Mouse (Mus musculus) right cerebral cortex, postnatal 25 days (tissue): Measurements from ENCODE around the gene Aspg.
A peak's percentile ranks its signal among the peaks of the same experiment; 100 is the strongest.

Experiments used
- DNase-seq: peaks from one replicate; pipeline ENCODE4 v3.0.0; 2022

Gene Aspg

GRCm38 (mm10) chr12:112117006-112117405 is 10.5 kb downstream of the Aspg start:
- DNase-seq, result no peak

DNA sequence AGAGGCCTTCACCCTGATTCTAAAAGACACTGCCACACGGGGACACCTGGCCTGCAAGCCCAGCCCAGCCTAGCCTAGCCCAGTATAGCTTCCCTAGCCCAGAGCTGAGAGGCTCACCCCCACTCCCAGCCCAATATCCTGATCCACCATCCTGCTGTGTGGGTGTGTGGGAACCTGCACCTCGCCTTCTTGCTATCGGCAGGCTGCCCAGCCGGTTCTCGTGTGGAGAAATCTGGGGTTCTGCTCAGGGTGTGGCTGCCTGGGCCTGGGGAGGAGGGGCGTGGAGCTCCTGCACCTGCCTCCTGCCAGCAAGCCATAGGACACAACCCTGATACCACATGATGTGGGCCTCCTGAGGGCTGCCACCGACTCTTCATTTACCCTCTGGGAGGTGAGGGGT is 11.2 kb downstream of the Aspg start:
- DNase-seq, result peak; percentile 81

DNA sequence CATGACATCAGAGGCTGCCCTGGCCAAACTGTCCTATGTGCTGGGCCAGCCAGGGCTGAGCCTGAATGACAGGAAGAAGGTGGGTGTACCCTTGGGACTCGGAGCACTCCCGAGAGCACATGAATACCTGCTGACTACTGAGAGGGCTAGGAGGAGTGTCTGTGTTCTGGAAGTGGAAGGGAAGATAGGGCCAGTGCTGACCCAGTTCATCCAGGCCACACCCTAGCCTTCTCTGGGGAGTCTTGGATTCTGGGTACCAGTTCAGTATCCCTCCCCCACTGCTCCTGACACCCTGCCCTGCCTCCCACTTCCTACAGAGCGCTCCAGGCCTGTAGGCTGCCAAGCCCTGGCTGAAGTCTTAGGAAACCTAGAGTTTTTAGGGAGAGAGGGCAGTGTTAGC is 14.7 kb downstream of the Aspg start:
- DNase-seq, result no peak

DNA sequence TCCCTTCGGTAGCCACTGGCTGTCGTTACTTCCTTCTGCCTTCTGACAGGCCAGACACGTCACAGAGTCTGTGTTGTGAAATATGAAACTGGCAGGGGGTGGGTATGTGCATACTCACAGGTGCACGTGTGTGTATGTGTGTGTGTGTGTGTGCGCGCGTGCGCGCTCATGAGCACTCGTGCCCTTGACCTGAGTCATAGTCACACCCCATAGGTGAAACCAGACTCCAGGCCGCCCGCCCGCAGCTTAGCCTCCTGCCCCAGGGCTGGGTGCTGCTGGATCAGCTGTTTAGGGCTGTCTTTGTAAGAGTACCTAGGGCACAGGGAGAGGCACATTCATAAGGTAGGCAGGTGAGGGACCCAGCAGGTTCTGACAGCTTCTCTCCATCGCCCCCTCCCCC is 19.4 kb downstream of the Aspg start:
- no peak for DNase-seq

GRCm38 (mm10) chr12:112126931-112127635 is 20.6 kb downstream of the Aspg start:
- DNase-seq, result no peak

- no peak for DNase-seq
Observed at GRCm38 (mm10) chr12:112128526-112128925, 22.0 kb downstream of the Aspg start.

- DNase-seq, result no peak
Observed at GRCm38 (mm10) chr12:112129300-112129856, 22.9 kb downstream of the Aspg start.

- no peak for DNase-seq
Observed at GRCm38 (mm10) chr12:112130161-112130860, 23.8 kb downstream of the Aspg start.

DNA sequence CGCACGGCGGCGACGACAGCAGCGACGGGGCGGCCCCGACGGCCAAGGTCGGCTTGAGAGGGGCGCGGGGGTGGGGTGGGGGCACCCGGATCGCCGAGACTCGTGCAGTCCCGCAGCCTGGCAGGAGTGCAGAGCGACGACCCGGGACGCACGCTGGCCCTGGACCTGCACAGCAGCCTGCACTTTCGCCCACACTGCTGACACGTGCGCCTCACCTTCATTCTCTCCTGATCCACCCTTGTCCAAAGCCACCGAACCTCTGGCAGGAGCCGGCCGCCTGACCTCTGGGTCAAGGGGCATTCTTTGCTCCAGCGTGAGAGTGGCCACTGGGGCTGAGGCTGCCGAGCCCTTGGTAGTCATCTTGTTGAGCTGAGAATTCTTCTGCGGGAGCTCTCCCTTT is 24.5 kb downstream of the Aspg start:
- DNase-seq, result no peak

- peak; percentile 38 for DNase-seq
Observed at GRCm38 (mm10) chr12:112140231-112140630, 33.8 kb downstream of the Aspg start.

- DNase-seq, result no peak
Observed at GRCm38 (mm10) chr12:112140745-112141144, 34.3 kb downstream of the Aspg start.

DNA sequence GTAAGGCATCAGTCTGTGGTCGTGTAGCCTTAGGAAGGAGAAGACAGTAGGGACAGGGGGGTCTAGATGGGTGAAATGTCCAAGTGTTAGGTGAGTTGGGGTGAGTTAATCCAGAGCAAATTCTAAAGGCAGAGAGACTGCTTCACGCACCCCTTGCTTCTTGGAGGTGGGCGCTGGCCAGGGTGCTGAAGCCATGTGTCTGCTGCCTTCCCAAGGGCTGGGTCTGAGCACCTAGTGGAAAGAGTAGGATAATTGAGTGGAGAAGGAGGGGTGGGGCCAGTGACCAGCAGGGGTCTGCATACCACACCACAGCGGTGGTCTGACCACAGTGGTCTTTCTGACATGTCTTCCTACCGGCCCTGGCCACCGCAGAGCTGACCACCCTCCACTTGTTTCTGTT is 34.8 kb downstream of the Aspg start:
- no peak for DNase-seq

DNA sequence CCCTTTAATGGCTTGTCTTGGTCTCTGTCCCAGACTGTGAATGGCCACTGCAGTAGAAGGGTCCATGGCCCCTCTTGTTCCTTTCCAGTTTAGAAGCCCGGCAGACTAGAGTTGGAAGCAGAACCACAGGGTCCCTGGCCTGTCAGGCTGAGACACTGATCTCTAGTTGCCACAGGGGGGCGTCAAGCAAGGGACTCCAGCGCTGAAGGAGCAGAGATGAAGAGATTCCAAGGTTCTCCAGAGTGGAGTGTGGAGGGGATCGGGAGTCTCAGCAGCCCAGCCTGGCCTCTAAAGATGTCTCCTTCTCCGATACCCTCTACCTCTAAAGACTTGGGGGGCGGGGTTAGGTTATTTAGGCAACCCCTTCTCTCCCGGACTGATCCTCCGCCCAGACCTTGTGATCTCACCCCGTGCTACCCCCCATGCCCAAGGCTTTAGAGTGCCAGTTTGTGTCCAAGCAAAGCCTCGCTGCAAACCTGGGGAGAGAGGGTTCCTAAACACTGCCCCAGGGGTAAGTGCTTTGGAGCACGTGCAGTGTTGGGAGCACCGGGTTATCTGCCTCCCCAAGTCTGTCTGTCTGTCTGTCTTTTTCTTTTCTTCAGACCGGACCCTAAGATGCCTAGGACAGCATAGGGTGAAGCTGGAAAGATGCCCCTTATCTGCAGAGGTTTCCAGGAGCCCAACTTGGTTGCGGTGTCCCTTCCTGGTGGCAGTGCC is 36.8 kb downstream of the Aspg start:
- no peak for DNase-seq

GRCm38 (mm10) chr12:112143833-112144201 is 37.3 kb downstream of the Aspg start:
- DNase-seq, result peak; percentile 36

DNA sequence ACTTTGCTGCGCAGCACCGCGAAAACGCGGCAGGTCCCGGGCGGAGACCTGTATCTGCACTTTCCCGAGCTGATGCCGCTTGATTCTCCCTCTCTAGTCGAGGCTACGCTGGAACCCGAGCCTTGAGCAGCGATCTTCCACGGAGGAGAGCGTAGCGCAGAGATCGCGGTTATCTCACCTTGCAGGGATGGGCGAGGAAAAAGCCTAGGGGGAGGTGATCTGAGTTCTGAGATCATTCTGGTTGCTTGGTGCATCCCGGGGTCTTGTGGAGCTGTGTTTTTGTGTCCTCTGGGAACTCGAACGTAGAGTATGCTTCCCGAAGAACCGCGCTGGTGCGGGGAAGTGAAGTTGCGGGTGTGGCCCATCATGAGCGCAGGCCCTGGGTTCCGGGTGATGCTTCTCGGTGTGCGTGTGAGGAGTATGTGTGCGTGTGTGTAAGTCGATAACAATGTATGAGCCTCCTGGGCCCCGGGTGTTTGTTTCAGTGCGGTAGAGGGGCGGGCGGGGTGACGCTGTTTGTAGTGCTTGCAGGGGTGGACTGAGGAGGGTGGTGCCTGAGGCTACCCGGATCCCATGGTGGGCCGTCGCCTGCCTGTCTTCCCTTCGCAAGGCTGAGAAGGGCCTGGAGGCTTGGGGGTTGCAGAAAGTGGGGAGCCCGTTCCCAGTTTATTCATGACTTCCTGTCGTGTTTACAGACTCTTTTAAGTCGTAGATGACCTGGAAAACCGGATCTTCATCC is 38.1 kb downstream of the Aspg start:
- DNase-seq, result no peak

- peak; percentile 85 for DNase-seq
Observed at GRCm38 (mm10) chr12:112145211-112145874, 38.9 kb downstream of the Aspg start.

DNA sequence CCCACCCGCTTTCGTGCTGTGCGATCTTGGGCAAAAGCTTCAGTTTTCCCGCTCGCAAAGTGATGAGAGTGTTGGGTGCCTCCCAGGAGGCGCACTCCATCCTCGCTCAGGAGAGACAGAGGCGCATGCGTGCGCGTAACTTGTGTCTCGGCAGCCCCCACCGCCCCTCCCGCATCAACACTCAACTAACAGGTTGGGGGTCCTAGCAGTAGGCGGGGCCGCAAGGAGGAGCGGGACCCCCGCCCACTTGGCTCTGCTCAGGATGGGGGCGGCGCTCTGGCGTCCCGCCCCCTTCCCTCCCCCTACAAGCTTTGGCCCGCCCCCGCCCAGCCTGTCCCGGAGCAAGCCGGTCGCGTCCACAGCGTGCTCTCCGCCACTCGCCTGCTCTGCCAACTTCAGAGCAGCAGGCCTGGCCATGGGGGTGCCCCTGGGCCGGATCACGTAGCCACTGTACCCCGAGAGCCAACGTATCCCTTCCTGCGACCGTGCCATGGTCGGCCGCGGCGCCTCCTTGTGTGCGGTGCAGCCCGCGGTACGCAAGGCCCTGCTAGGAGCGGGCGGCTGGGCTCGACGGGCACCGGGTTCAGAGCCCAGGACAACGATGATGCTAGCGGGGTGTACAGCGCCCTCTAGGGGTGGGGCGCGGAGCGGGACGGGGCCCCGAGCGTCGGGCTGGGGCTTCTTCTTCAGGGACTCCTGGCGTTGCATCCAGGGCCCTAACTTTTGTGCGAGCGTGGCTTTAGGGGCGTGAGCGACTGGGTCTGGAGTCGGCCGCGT is 39.6 kb downstream of the Aspg start, which contains the start of gene Kif26a:
TSS of gene Kif26a (plus strand) at position 334 of the 777 bp plus-strand sequence.
- DNase-seq, result peak; percentile 47

- DNase-seq, result no peak
Observed at GRCm38 (mm10) chr12:112147365-112147764, 40.9 kb downstream of the Aspg start.

GRCm38 (mm10) chr12:112150011-112150410 is 43.5 kb downstream of the Aspg start:
- no peak for DNase-seq

DNA sequence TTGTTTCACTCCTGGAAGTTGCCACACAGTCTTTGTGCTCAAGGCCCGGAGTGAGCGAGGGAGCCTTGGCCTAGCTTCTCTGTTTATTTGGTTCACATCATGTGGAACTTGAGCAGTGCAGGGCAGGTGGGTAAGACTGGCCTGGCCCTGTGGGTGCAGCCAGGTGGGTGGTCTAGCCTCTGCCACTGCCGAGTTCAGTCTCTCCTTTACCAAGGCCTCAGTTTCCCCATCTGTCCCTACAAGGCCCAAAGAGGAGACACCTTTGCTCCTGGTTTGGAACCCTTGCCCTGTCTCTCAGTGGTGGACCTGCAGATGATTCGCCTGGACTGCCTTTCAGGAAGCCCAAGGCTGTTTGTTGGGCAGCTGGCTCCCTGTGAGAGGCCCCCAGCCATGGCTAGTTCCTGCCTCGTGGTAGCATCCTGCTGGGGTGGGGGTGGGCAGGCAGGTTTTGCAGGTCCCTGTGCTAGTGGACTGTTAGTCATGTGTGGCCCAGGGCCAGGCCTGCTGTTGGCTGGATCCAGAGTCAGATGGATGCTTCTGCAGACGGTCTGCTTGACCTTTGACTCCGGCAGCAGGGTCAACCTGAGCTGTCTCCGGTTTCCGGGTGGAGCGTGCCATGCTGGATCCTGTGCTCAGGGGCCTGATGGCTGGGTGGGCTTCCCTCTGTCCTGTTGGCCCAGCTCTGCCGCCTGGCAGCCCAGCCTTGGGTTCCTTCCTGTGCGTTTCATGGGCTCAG is 44.9 kb downstream of the Aspg start:
- DNase-seq, result no peak

GRCm38 (mm10) chr12:112151980-112152362 is 45.5 kb downstream of the Aspg start:
- DNase-seq, result no peak
